Mouse (Mus musculus): ENCODE measurements around the gene Stat3.

GRCm38 (mm10) chr11:100838894-100839293 lies 100.4 kb downstream of the Stat3 start:
- no peak for TF ChIP-seq USF1 (IDR thresholded peaks at IDR 0.05; ENCODE audit: low read depth, low read length)
- TF ChIP-seq NRF1 (IDR thresholded peaks at IDR 0.05; ENCODE audit: insufficient read depth, low read depth, low read length, poor library complexity, severe bottlenecking): no peak

Measured in MEL (cell line).